Comparison of ENCODE assay signal across 10 mouse cellular contexts in the genomic region with DNA sequence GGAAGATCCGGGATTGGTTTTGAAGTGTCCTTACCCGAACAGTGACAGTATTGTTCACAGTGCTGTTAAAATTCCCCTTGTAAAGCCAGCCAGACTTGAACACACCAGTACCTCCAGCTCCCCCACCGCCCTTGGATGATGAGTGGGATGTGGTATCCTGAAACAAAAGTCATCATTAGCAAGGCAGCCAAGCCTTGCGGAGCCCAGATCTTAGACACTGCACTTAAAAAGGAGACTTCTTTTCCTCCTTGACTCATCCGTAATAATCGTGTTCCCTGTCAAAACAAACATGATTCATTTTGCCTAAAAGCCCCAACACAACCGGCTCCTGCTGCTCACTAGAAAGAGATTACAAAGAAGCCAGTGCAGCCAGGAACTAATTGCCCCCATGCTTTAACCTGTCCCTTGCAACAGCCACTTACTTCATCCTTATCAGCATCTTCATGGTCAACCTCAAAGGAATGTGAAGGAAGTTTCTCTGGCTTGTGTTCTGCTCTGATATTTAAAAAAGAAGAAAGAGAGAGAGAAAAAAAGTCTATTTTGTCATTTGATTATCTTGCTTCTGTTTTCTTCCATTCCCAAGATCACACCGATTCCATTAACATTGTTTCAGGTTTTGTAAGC.
DNase-seq lines count a peak whose midpoint lies in the region; ATAC-seq lines count a peak whose summit lies in the region.
"Had no signal": no experiment of that assay in that cellular context is flagged by ENCODE, and none has a peak within 500 bp of the region (broad histone marks: within the 10 kb centered on the region; RNA-seq: fewer than 3 reads in every experiment).

No protein-coding gene starts in this region.

- no peaks in the 10 kb centered on the region for H3K27me3 ChIP-seq in liver, embryonic 12.5 days (replicated peaks)
- H3K27me3 ChIP-seq: lung, embryonic 15.5 days had no signal

- ATAC-seq in liver, embryonic 12.5 days, result no peak
- ATAC-seq in CD4-positive, CD25-positive, alpha-beta regulatory T cell, adult 4 months, result no peak
- ATAC-seq: hindbrain, postnatal 0 days had no signal

- no peaks in the 10 kb centered on the region for H3K36me3 ChIP-seq in liver, embryonic 12.5 days
- H3K36me3 ChIP-seq: lung, embryonic 15.5 days had no signal

- H3K9ac ChIP-seq in liver, embryonic 12.5 days, result no peak overlapping the region
- H3K9ac ChIP-seq: lung, embryonic 15.5 days had no signal

- no peak overlapping the region for H3K4me3 ChIP-seq in liver, embryonic 12.5 days
- H3K4me3 ChIP-seq: lung, embryonic 15.5 days had no signal

- peak; percentile 9 for DNase-seq in liver
- DNase-seq in adrenal gland, adult 2 months, result peak; percentile 45
- peak; percentile 46 to 70 for DNase-seq in frontal cortex, adult 2 months (ENCODE audit: extremely low spot score in 1 of 2, low spot score in 1 of 2)
- peak; percentile 6 for DNase-seq in ovary, postnatal 14 days (ENCODE audit: low spot score)
- DNase-seq in heart, adult 8-10 months (ENCODE audit: low spot score), result no peak
- DNase-seq: spleen, adult 18-20 months had no signal

- no peak overlapping the region for H3K4me2 ChIP-seq in liver, embryonic 12.5 days
- H3K4me2 ChIP-seq: lung, embryonic 15.5 days had no signal

- H3K27ac ChIP-seq in liver, embryonic 12.5 days, result no peak overlapping the region
- H3K27ac ChIP-seq: hindbrain, postnatal 0 days; lung, embryonic 15.5 days had no signal

- H3K4me1 ChIP-seq in liver, embryonic 12.5 days, result no peaks in the 10 kb centered on the region
- H3K4me1 ChIP-seq: lung, embryonic 15.5 days had no signal

- whole genome bisulfite sequencing in liver, embryonic 12.5 days (ENCODE audit: insufficient replicate concordance), result 25% methylated on average over 8 of the region's 8 CpGs

- H3K9me3 ChIP-seq in liver, embryonic 12.5 days (replicated peaks), result no peaks in the 10 kb centered on the region
- H3K9me3 ChIP-seq: lung, embryonic 15.5 days had no signal
